Mouse (Mus musculus) C3H10T1/2 (cell line): ENCODE data around the gene Vmn2r121. TPM values are rescaled to one million over a fixed set of nuclear protein-coding genes. Genes with fewer than 3 reads are reported as not detected.

ENCODE experiments used
- polyA plus RNA-seq, 2 experiments: library from polyadenylated mRNA; unstranded; fragments of >200 nt; fragmentation: generic; extraction: Trizol; gene quantifications; one replicate each; pipeline ENCODE4 v1.2.1; 2012; ENCODE audit warnings: missing spikeins in 2 of 2

Vmn2r121 gene
- not detected for polyA plus RNA-seq

GRCm38 (mm10) chrX:124135852-124136251 lies at the start of gene Vmn2r121:
Gene Vmn2r121, minus strand, starts transcription at chrX:124135952.

